Mouse (Mus musculus) adrenal gland, postnatal 36 days (tissue): ENCODE results near the gene Pdss2. TPM values are rescaled to one million over a fixed set of nuclear protein-coding genes. Genes with fewer than 3 reads are reported as not detected.
"Not testable (repeated sequence)": the region's sequence is repeated elsewhere in the genome, so short reads cannot be mapped to it uniquely, and the experiment has no call there.

Experiments
- DNase-seq, 2 experiments: peaks; one replicate each; pipeline ENCODE4 v3.0.0; 2021; ENCODE audit warnings: mixed read lengths in 1 of 2
- total RNA-seq, 2 experiments: library from RNA; stranded (reverse); gene quantifications; 2 replicates each; pipeline ENCODE4 v1.2.3; 2021

The Pdss2 gene
- total RNA-seq, 2 experiments from 2014 or later, result 17.2 to 19.6 TPM

- DNase-seq, result no peak
These were observed 155.5 kb downstream of the Pdss2 start for GRCm38 (mm10) chr10:43376749-43377148.

- peak; percentile 50 to 54 for DNase-seq
These were observed 157.0 kb downstream of the Pdss2 start for GRCm38 (mm10) chr10:43378279-43378678.

- no peak for DNase-seq
These were observed 157.7 kb downstream of the Pdss2 start for GRCm38 (mm10) chr10:43378732-43379644.

GRCm38 (mm10) chr10:43382660-43383059 is 161.4 kb downstream of the Pdss2 start:
- DNase-seq, result no peak

- no peak for DNase-seq
These were observed 163.3 kb downstream of the Pdss2 start for GRCm38 (mm10) chr10:43384623-43385022.

GRCm38 (mm10) chr10:43392921-43393320 is 171.6 kb downstream of the Pdss2 start:
- no peak for DNase-seq

- DNase-seq, result no peak
These were observed 172.5 kb downstream of the Pdss2 start for GRCm38 (mm10) chr10:43393818-43394217.

GRCm38 (mm10) chr10:43395824-43396223 is 174.5 kb downstream of the Pdss2 start:
- no peak for DNase-seq

GRCm38 (mm10) chr10:43399596-43400316 is 178.5 kb downstream of the Pdss2 start:
- no peak for DNase-seq

- DNase-seq, result no peak
These were observed 184.8 kb downstream of the Pdss2 start for GRCm38 (mm10) chr10:43406107-43406506.

- DNase-seq, result no peak
These were observed 185.6 kb downstream of the Pdss2 start for GRCm38 (mm10) chr10:43406885-43407284.

GRCm38 (mm10) chr10:43409506-43410230 is 188.4 kb downstream of the Pdss2 start:
- no peak for DNase-seq

- DNase-seq, result not testable (repeated sequence)
These were observed 189.9 kb downstream of the Pdss2 start for GRCm38 (mm10) chr10:43411164-43411563.

- DNase-seq, result no peak
These were observed 196.1 kb downstream of the Pdss2 start for GRCm38 (mm10) chr10:43417346-43417745.

GRCm38 (mm10) chr10:43420660-43421413 is 199.6 kb downstream of the Pdss2 start:
- no peak for DNase-seq

- DNase-seq, result no peak
These were observed 200.9 kb downstream of the Pdss2 start for GRCm38 (mm10) chr10:43422061-43422770.

- peak; percentile 5 to 13 for DNase-seq
These were observed 203.3 kb downstream of the Pdss2 start for GRCm38 (mm10) chr10:43424545-43424944.

- peak in 1 of 2 experiments; percentile 25 for DNase-seq
These were observed 209.3 kb downstream of the Pdss2 start for GRCm38 (mm10) chr10:43430606-43431005.

- DNase-seq, result no peak
These were observed 213.0 kb downstream of the Pdss2 start for GRCm38 (mm10) chr10:43434326-43434725.

- no peak for DNase-seq
These were observed 214.5 kb downstream of the Pdss2 start for GRCm38 (mm10) chr10:43435757-43436156.

- DNase-seq, result no peak
These were observed 218.2 kb downstream of the Pdss2 start for GRCm38 (mm10) chr10:43439492-43439941.
